Mouse (Mus musculus): Measurements from ENCODE around the gene Sap30bp. TPM values are rescaled to one million over a fixed set of nuclear protein-coding genes. Genes with fewer than 3 reads are reported as not detected.

The Sap30bp gene
- polyA plus RNA-seq (2015; fragmentation: Nextera tagmentation; extraction: Ambion mirVana), result 22.6 and 24.7 TPM in 2 replicates

DNA sequence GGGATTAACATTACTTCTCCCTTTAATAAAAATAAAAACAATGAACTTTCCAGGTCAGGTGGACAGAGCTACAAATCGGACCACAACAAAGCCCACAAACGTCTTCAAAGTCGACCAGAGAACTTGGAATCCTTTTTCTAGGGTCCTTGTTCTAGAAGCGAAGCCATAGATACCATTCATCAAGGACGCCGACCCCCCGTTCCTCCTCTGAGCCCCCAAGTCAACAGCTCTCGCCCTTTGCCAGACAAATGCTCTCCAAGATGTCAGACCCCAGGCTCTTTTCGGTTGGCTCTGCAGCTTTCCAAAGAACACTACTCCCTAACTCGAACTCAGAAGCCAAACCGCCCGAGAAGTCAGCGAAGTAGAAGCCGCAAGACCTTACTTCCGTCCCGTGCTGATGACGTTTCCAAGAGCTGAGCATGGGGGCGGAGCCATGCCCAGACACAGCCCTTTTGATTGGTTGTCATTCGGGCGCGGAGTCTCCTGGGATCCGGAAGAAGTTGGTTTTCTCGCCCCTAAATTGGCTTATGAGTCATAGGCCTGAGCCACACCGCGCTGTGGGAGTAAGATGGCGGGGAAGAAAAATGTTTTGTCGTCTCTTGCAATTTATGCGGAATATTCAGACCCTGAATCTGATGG, at the start of gene Sap30bp, which contains the start of gene Recql5:
Sap30bp (plus strand) TSS at position 175 of the 639 bp plus-strand sequence.
Recql5 (minus strand) TSS at position 370 of the 639 bp plus-strand sequence.

DNA sequence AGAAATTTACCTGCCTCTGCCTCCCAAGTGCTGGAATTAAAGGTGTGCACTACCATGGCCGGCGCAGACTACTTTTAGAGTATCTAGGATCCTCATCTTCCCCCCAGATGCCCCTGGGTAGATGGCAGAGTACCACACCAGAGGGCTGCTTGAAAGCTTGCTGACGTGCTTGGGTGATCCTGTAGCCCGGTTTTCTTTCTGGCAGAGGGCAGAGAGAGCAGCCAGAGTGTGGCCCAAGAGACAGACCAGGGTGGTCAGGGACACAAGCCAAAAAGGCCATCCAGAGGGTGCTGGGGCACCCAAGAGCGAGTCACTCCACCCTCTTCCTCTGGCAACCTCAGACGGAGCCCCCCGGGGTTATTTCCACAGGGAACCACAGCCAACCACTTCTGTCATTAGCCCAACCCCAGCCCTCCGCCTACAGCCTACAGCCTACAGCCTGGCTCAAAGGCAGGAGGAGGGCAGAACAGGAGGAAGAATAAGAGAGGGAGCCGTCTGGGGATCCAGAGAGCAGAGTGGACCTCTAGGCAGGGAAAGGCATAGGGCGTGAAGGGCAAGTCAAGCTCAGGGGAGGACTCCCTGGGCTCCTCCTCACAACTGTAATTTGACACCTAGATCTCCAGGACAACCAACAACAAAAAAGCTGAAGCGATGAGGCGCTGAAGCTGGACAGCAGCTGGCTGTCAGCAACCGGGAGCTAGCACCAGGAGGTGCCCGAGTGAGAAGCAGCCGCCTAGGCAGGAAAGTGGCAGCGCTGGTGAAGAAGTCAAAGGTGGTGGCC, 33.4 kb upstream of the Sap30bp start, which contains the start of gene Smim5:
Smim5 (plus strand) TSS at position 481 of the 781 bp plus-strand sequence.

DNA sequence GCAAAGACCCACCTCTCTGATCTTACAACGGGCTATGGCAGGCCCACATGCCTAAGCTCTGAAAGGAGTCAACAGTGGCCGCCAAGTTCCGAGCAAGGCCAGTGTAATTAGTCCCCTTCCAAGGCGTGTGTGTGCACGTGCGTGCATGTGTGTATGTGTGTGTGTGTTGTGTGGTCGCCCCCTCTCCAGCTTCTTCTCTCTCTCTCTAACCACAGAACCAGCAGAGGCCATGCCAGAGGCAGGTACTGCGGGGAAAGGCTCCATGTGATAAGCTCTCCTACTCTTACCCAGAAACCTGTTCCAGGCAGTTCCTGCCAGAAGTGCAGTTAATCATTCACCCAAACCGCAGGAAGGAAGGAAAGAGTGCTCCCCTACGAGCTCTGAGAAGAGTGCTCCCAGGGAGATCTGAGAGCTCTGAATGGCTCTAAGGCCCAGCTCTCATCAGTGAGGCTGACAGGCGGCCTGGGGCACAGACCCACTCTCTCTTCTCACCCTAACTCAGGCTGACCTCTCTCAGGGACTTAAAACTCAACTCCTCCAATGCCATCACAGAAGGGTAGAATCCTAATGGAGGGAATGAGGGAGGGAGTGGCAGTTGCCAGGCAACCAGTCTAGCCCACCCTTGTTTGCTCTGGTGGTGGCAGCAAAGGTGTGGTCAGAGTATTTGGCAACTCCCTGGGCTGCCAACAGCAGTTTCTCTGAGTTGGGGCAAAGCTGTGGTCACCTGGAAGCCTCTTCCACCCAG, 21.3 kb upstream of the Sap30bp start, which contains the start of gene Smim6:
Smim6 (plus strand) TSS at position 386 of the 745 bp plus-strand sequence.

DNA sequence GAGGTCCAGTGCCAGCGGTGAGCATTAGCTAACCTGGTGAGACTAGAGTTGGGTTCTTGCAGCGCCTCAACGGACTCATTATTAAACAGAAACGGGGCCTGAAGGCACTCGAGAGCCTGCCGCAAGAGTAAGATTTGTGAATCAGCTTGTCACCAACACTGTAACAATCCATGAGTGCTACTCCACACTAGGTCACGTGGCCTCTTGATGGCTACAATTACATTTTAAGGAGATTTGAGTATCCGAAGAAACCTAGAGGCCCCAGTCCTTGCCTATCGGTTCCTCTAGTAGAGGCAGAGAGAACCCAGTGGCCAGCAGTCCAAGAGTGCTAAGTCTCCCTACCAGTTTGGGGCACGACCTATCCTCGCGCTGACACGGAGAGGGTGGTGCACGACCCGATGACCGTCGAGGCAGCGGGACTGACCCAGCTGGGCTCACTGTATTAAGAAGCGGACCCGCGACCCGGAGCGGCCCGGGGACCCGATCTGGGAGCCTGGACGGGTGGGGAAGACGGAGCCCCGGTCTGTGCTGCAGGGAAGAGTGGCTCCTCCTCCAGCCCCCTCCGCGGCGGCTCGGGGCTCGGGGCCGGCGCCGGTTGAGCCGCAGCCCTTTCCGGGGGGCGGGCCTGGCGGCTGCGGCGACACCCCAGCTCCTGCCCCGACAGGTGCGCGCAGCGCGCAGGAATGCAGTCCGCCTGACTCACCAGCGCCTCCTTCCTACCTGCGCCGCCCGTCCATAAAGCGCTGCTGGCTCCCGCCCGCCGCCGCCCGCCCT, 41.4 kb downstream of the Sap30bp start, which contains the start of gene Itgb4:
Itgb4 (plus strand) TSS at position 401 of the 774 bp plus-strand sequence.

DNA sequence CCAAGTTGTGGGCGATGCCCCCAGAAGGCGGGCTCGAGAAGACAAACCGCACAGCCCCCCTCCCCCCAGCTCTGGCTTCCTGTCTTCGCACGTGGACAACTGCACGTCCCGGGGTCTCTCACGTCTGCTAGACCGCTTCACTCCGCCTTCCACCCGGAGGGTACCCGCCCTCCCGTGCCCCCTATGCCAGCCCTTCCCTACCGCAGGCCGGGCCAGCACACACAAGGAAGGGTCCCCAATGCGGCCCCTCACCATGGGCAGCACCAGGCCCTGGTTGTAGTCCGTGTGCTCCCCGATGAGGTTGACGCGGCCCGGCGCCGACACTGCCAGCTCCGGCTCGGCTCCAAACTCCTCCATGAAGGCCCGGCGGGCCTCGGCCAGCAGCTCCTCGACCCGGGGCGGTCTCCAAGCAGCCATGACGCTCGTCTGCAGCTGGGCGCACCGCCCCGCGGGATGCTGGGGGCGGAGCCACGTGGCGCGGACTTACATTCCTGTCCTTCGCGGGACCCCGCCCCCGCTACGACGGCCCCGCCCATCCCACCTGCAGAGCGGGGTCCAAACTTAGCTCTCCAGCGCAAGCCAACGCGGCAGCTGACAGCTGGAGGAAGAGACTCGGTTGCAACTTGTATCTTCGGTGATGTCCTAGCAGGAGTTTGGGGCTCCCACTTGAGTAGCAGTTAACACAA, 79.3 kb downstream of the Sap30bp start, which contains the start of gene Galk1:
Galk1 (minus strand) TSS at position 458 of the 686 bp plus-strand sequence.

Other genes with a start within 250 kb of the Sap30bp start
- 51.7 and 54.6 TPM in 2 replicates for gene Grb2, start 224.7 kb upstream of the Sap30bp start, polyA plus RNA-seq (2015; fragmentation: Nextera tagmentation; extraction: Ambion mirVana)
- 8.6 and 9.0 TPM in 2 replicates for gene Tmem94, start 167.8 kb upstream of the Sap30bp start, polyA plus RNA-seq (2015; fragmentation: Nextera tagmentation; extraction: Ambion mirVana)
- gene Caskin2, start 119.6 kb upstream of the Sap30bp start, polyA plus RNA-seq (2015; fragmentation: Nextera tagmentation; extraction: Ambion mirVana), result 7.9 and 8.2 TPM in 2 replicates
- gene Tsen54, start 118.6 kb upstream of the Sap30bp start, polyA plus RNA-seq (2015; fragmentation: Nextera tagmentation; extraction: Ambion mirVana), result 16.5 and 18.5 TPM in 2 replicates
- 21.2 and 21.8 TPM in 2 replicates for gene Llgl2, start 109.2 kb upstream of the Sap30bp start, polyA plus RNA-seq (2015; fragmentation: Nextera tagmentation; extraction: Ambion mirVana)
- gene Myo15b, start 74.9 kb upstream of the Sap30bp start, polyA plus RNA-seq (2015; fragmentation: Nextera tagmentation; extraction: Ambion mirVana), result 0.22 and 0.26 TPM in 2 replicates
- 3.9 and 6.6 TPM in 2 replicates for gene Smim5, start 33.3 kb upstream of the Sap30bp start, polyA plus RNA-seq (2015; fragmentation: Nextera tagmentation; extraction: Ambion mirVana)
- 2.8 and 3.7 TPM in 2 replicates for gene Smim6, start 21.3 kb upstream of the Sap30bp start, polyA plus RNA-seq (2015; fragmentation: Nextera tagmentation; extraction: Ambion mirVana)
- gene Recql5, start 195 bp downstream of the Sap30bp start, polyA plus RNA-seq (2015; fragmentation: Nextera tagmentation; extraction: Ambion mirVana), result 8.5 and 8.6 TPM in 2 replicates
- 13.1 TPM in 2 replicates for gene Itgb4, start 41.4 kb downstream of the Sap30bp start, polyA plus RNA-seq (2015; fragmentation: Nextera tagmentation; extraction: Ambion mirVana)
- 119 and 133 TPM in 2 replicates for gene Galk1, start 79.4 kb downstream of the Sap30bp start, polyA plus RNA-seq (2015; fragmentation: Nextera tagmentation; extraction: Ambion mirVana)
- 888 and 961 TPM in 2 replicates for gene H3f3b, start 94.7 kb downstream of the Sap30bp start, polyA plus RNA-seq (2015; fragmentation: Nextera tagmentation; extraction: Ambion mirVana)
- gene Unk, start 97.0 kb downstream of the Sap30bp start, polyA plus RNA-seq (2015; fragmentation: Nextera tagmentation; extraction: Ambion mirVana), result 10.9 and 11.5 TPM in 2 replicates
- gene Unc13d, start 144.7 kb downstream of the Sap30bp start, polyA plus RNA-seq (2015; fragmentation: Nextera tagmentation; extraction: Ambion mirVana), result 8.6 and 9.9 TPM in 2 replicates
- 101 and 115 TPM in 2 replicates for gene Wbp2, start 153.7 kb downstream of the Sap30bp start, polyA plus RNA-seq (2015; fragmentation: Nextera tagmentation; extraction: Ambion mirVana)
- 33.9 and 35.1 TPM in 2 replicates for gene Trim47, start 193.9 kb downstream of the Sap30bp start, polyA plus RNA-seq (2015; fragmentation: Nextera tagmentation; extraction: Ambion mirVana)
- 2.8 and 3.5 TPM in 2 replicates for gene Trim65, start 197.8 kb downstream of the Sap30bp start, polyA plus RNA-seq (2015; fragmentation: Nextera tagmentation; extraction: Ambion mirVana)
- gene Mrpl38, start 205.6 kb downstream of the Sap30bp start, polyA plus RNA-seq (2015; fragmentation: Nextera tagmentation; extraction: Ambion mirVana), result 42.2 and 43.2 TPM in 2 replicates
- 12.2 and 13.6 TPM in 2 replicates for gene Fbf1, start 234.9 kb downstream of the Sap30bp start, polyA plus RNA-seq (2015; fragmentation: Nextera tagmentation; extraction: Ambion mirVana)

Measured in urinary bladder, postnatal 0 days (tissue).